Mouse (Mus musculus) E14TG2a.4 (cell line): ENCODE data around the gene Pnmt.

Experiments
- CTCF ChIP-seq: conservative IDR thresholded peaks from 2 replicates; pipeline ENCODE4 v1.5.1; 2014; ENCODE audit warnings: low read length
- NANOG ChIP-seq: IDR thresholded peaks from 2 replicates; pipeline ENCODE4 v1.6.1; 2014; ENCODE audit warnings: borderline replicate concordance, low read length, mixed read lengths
- POU5F1 ChIP-seq: IDR thresholded peaks from 2 replicates; pipeline ENCODE4 v1.6.1; 2014; ENCODE audit warnings: low read length, borderline replicate concordance

GRCm38 (mm10) chr11:98418939-98419547 is 32.8 kb downstream of the Pnmt start:
- TF ChIP-seq CTCF (no peak), NANOG (no peak), POU5F1 (no peak)
